Mouse (Mus musculus): Measurements from ENCODE around the gene Bfar. TPM values are rescaled to one million over a fixed set of nuclear protein-coding genes. Genes with fewer than 3 reads are reported as not detected.
"Not testable (repeated sequence)": the region's sequence is repeated elsewhere in the genome, so short reads cannot be mapped to it uniquely, and the experiment has no call there.

Bfar gene
- polyA plus RNA-seq, 1 experiment from 2014 or later: 53.3 TPM

- Histone ChIP-seq H3K9ac (replicated peaks; ENCODE audit: low read depth, low read length) (peak within 1 kb of the TSS; percentile 78), H3K36me3 (ENCODE audit: control insufficient read depth, insufficient read depth) (peaks cover 5% of the 10 kb centered on the region; the same call in 1 of the 2 replicates), H3K27me3 (replicated peaks; ENCODE audit: control insufficient read depth, insufficient read depth, low read length) (no peaks in the 10 kb centered on the region), H3K27ac (ENCODE audit: low read length) (peak within 1 kb of the TSS; percentile 66), H3K4me2 (ENCODE audit: low read length) (peak within 1 kb of the TSS; percentile 61), H3K9me3 (ENCODE audit: control insufficient read depth, low read length) (no peaks in the 10 kb centered on the region), H3K4me1 (replicated peaks; ENCODE audit: control insufficient read depth, insufficient read depth, low read length) (peaks cover 14% of the 10 kb centered on the region), H3K4me3 (replicated peaks; ENCODE audit: low read length) (peak within 1 kb of the TSS; percentile 64)
- 0% methylated on average over 35 of the region's 35 CpGs for WGBS
- ATAC-seq: peak; percentile 93
Observed at GRCm38 (mm10) chr16:13667878-13668343, 3.7 kb upstream of the Bfar start, which contains the start of gene Parn. TSS of gene Parn (minus strand) at chr16:13668170.

GRCm38 (mm10) chr16:13668402-13669108, 3.1 kb upstream of the Bfar start:
- H3K9ac ChIP-seq (replicated peaks; ENCODE audit: low read depth, low read length): peak overlapping the region; percentile 78
- peak overlapping the region; percentile 66 for H3K27ac ChIP-seq (ENCODE audit: low read length)
- H3K9me3 ChIP-seq (ENCODE audit: control insufficient read depth, low read length): no peaks in the 10 kb centered on the region
- H3K4me2 ChIP-seq (ENCODE audit: low read length): peak overlapping the region; percentile 61
- H3K36me3 ChIP-seq (ENCODE audit: control insufficient read depth, insufficient read depth): peaks cover 5% of the 10 kb centered on the region; the same call in 1 of the 2 replicates
- no peaks in the 10 kb centered on the region for H3K27me3 ChIP-seq (replicated peaks; ENCODE audit: control insufficient read depth, insufficient read depth, low read length)
- H3K4me3 ChIP-seq (replicated peaks; ENCODE audit: low read length): peak overlapping the region; percentile 64
- peaks cover 20% of the 10 kb centered on the region for H3K4me1 ChIP-seq (replicated peaks; ENCODE audit: control insufficient read depth, insufficient read depth, low read length)
- 81% methylated on average over 10 of the region's 10 CpGs for WGBS
- no peak for ATAC-seq

- Histone ChIP-seq H3K4me2 (ENCODE audit: low read length) (no peak overlapping the region), H3K27me3 (replicated peaks; ENCODE audit: control insufficient read depth, insufficient read depth, low read length) (no peaks in the 10 kb centered on the region), H3K9ac (replicated peaks; ENCODE audit: low read depth, low read length) (no peak overlapping the region), H3K27ac (ENCODE audit: low read length) (no peak overlapping the region), H3K4me1 (replicated peaks; ENCODE audit: control insufficient read depth, insufficient read depth, low read length) (peaks cover 20% of the 10 kb centered on the region), H3K36me3 (ENCODE audit: control insufficient read depth, insufficient read depth) (peaks cover 3% of the 10 kb centered on the region; the same call in 1 of the 2 replicates), H3K9me3 (ENCODE audit: control insufficient read depth, low read length) (no peaks in the 10 kb centered on the region), H3K4me3 (replicated peaks; ENCODE audit: low read length) (no peak overlapping the region)
- 91% methylated on average over 1 of the region's 1 CpGs for WGBS
- ATAC-seq: no peak
Observed at GRCm38 (mm10) chr16:13669282-13669681, 2.4 kb upstream of the Bfar start.

- WGBS: 89% methylated on average over 5 of the region's 5 CpGs
- H3K9ac ChIP-seq (replicated peaks; ENCODE audit: low read depth, low read length); ATAC-seq; H3K36me3 ChIP-seq (ENCODE audit: control insufficient read depth, insufficient read depth); H3K27ac ChIP-seq (ENCODE audit: low read length); H3K27me3 ChIP-seq (replicated peaks; ENCODE audit: control insufficient read depth, insufficient read depth, low read length); H3K4me3 ChIP-seq (replicated peaks; ENCODE audit: low read length); H3K9me3 ChIP-seq (ENCODE audit: control insufficient read depth, low read length): not testable (repeated sequence)
- Histone ChIP-seq H3K4me2 (ENCODE audit: low read length) (peak overlapping the region; percentile 74), H3K4me1 (replicated peaks; ENCODE audit: control insufficient read depth, insufficient read depth, low read length) (peaks cover 20% of the 10 kb centered on the region)
Observed at GRCm38 (mm10) chr16:13670896-13671295, 762 bp upstream of the Bfar start.

- Histone ChIP-seq H3K4me3 (replicated peaks; ENCODE audit: low read length) (peak overlapping the region; percentile 85), H3K9ac (replicated peaks; ENCODE audit: low read depth, low read length) (peak overlapping the region; percentile 94), H3K4me1 (replicated peaks; ENCODE audit: control insufficient read depth, insufficient read depth, low read length) (peaks cover 13% of the 10 kb centered on the region), H3K27me3 (replicated peaks; ENCODE audit: control insufficient read depth, insufficient read depth, low read length) (no peaks in the 10 kb centered on the region), H3K36me3 (ENCODE audit: control insufficient read depth, insufficient read depth) (peaks cover 7% of the 10 kb centered on the region; the same call in 1 of the 2 replicates), H3K4me2 (ENCODE audit: low read length) (peak overlapping the region; percentile 74), H3K27ac (ENCODE audit: low read length) (peak overlapping the region; percentile 64), H3K9me3 (ENCODE audit: control insufficient read depth, low read length) (no peaks in the 10 kb centered on the region)
- WGBS: 1% methylated on average over 20 of the region's 20 CpGs
- no peak for ATAC-seq
Observed at GRCm38 (mm10) chr16:13672386-13672898, 784 bp downstream of the Bfar start.

- Histone ChIP-seq H3K27ac (ENCODE audit: low read length) (no peak overlapping the region), H3K4me1 (replicated peaks; ENCODE audit: control insufficient read depth, insufficient read depth, low read length) (peaks cover 13% of the 10 kb centered on the region), H3K9me3 (ENCODE audit: control insufficient read depth, low read length) (no peaks in the 10 kb centered on the region), H3K4me2 (ENCODE audit: low read length) (peak overlapping the region; percentile 74), H3K4me3 (replicated peaks; ENCODE audit: low read length) (no peak overlapping the region), H3K36me3 (ENCODE audit: control insufficient read depth, insufficient read depth) (peaks cover 7% of the 10 kb centered on the region; the same call in 1 of the 2 replicates), H3K9ac (replicated peaks; ENCODE audit: low read depth, low read length) (no peak overlapping the region), H3K27me3 (replicated peaks; ENCODE audit: control insufficient read depth, insufficient read depth, low read length) (no peaks in the 10 kb centered on the region)
- no peak for ATAC-seq
- 67% methylated on average over 5 of the region's 5 CpGs for WGBS
Observed at GRCm38 (mm10) chr16:13673114-13673513, 1.5 kb downstream of the Bfar start.

GRCm38 (mm10) chr16:13674511-13674910, 2.9 kb downstream of the Bfar start:
- ATAC-seq: no peak
- Histone ChIP-seq H3K9me3 (ENCODE audit: control insufficient read depth, low read length) (no peaks in the 10 kb centered on the region), H3K27me3 (replicated peaks; ENCODE audit: control insufficient read depth, insufficient read depth, low read length) (no peaks in the 10 kb centered on the region), H3K4me1 (replicated peaks; ENCODE audit: control insufficient read depth, insufficient read depth, low read length) (peaks cover 13% of the 10 kb centered on the region), H3K36me3 (ENCODE audit: control insufficient read depth, insufficient read depth) (peaks cover 7% of the 10 kb centered on the region; the same call in 1 of the 2 replicates), H3K4me3 (replicated peaks; ENCODE audit: low read length) (no peak overlapping the region), H3K9ac (replicated peaks; ENCODE audit: low read depth, low read length) (no peak overlapping the region), H3K27ac (ENCODE audit: low read length) (no peak overlapping the region), H3K4me2 (ENCODE audit: low read length) (no peak overlapping the region)
- 99% methylated on average over 3 of the region's 3 CpGs for WGBS

- no peak for ATAC-seq
- Histone ChIP-seq H3K4me2 (ENCODE audit: low read length) (no peak overlapping the region), H3K9me3 (ENCODE audit: control insufficient read depth, low read length) (no peaks in the 10 kb centered on the region), H3K27me3 (replicated peaks; ENCODE audit: control insufficient read depth, insufficient read depth, low read length) (no peaks in the 10 kb centered on the region), H3K27ac (ENCODE audit: low read length) (no peak overlapping the region), H3K4me1 (replicated peaks; ENCODE audit: control insufficient read depth, insufficient read depth, low read length) (no peaks in the 10 kb centered on the region), H3K36me3 (ENCODE audit: control insufficient read depth, insufficient read depth) (peaks cover 7% of the 10 kb centered on the region; the same call in 1 of the 2 replicates), H3K9ac (replicated peaks; ENCODE audit: low read depth, low read length) (no peak overlapping the region), H3K4me3 (replicated peaks; ENCODE audit: low read length) (no peak overlapping the region)
- WGBS: 87% methylated on average over 3 of the region's 3 CpGs
Observed at GRCm38 (mm10) chr16:13678601-13679319, 7.1 kb downstream of the Bfar start.

GRCm38 (mm10) chr16:13698998-13699397, 27.3 kb downstream of the Bfar start:
- Histone ChIP-seq H3K4me3 (replicated peaks; ENCODE audit: low read length) (no peak overlapping the region), H3K36me3 (ENCODE audit: control insufficient read depth, insufficient read depth) (peaks cover 30% of the 10 kb centered on the region), H3K27ac (ENCODE audit: low read length) (no peak overlapping the region), H3K4me1 (replicated peaks; ENCODE audit: control insufficient read depth, insufficient read depth, low read length) (no peaks in the 10 kb centered on the region), H3K9ac (replicated peaks; ENCODE audit: low read depth, low read length) (no peak overlapping the region), H3K9me3 (ENCODE audit: control insufficient read depth, low read length) (no peaks in the 10 kb centered on the region), H3K4me2 (ENCODE audit: low read length) (no peak overlapping the region), H3K27me3 (replicated peaks; ENCODE audit: control insufficient read depth, insufficient read depth, low read length) (no peaks in the 10 kb centered on the region)
- 92% methylated on average over 7 of the region's 7 CpGs for WGBS
- no peak for ATAC-seq
